Mouse (Mus musculus) right cerebral cortex, adult 2 months (tissue): ENCODE measurements around the gene Gm4450.
"Not testable (repeated sequence)": the region's sequence is repeated elsewhere in the genome, so short reads cannot be mapped to it uniquely, and the experiment has no call there.

Source experiments
- DNase-seq, 2 experiments: peaks; one replicate each; pipeline ENCODE4 v3.0.0; 2021 to 2022; ENCODE audit warnings: low spot score in 2 of 2

Gm4450 gene

DNA sequence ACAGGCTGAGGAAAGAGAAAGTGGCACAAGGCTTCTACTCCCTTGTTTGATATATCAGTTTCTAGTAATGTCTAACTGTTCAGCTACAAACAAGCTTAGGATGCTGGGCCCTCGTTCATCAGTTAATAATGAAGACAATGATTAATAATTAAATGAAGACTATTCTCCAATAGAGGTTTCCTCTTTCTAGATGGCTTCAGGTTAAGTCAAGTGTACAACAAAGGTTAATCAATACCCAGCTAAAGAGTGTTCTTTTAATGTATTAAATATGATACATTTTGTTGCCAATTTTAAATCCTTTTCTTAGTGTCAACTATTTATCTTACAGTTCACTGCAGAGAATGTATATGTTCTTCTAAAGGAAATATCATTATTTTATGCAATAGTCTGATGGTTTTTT, at the start of gene Gm4450:
Gene Gm4450, minus strand, starts transcription at position 101 of the 400 bp plus-strand sequence.
- DNase-seq: not testable (repeated sequence)

DNA sequence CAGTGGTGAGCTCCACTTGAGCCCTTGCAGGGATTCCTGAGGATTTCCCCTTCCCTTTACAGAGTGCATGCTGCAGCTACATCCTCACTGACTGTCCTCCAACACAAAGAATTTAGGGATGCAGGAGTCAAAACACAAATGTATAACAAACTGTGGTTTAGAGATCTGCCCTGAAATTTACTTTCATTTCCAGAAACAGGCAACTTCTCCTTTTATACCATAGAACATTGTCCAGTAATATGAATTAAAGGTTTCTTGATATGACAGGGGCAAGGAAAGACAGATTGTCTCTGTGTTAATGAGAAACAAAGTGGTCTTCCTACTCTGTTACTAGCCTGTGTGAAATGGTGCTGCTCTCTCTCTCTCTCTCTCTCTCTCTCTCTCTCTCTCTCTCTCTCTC, 40.5 kb upstream of the Gm4450 start:
- DNase-seq: not testable (repeated sequence)

DNA sequence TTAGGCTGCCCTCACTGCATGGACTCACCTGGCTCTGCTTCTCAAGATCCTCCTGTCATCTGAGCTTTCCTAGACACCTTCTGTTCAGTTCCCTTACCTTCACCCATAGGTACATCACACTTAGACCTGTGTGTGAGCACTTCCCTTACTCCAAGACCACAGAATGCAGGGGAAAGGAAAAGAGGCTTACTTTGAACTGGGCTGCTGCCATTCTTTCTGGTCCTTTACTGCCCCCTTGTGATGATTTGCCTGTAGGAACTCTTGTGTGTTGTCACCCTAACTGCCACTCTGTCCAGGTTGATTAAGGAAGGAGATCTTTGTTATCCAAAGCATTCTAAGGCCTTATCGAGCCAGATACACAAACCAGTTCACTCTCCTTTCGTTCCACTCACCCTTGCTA, 39.8 kb upstream of the Gm4450 start:
- not testable (repeated sequence) for DNase-seq

DNA sequence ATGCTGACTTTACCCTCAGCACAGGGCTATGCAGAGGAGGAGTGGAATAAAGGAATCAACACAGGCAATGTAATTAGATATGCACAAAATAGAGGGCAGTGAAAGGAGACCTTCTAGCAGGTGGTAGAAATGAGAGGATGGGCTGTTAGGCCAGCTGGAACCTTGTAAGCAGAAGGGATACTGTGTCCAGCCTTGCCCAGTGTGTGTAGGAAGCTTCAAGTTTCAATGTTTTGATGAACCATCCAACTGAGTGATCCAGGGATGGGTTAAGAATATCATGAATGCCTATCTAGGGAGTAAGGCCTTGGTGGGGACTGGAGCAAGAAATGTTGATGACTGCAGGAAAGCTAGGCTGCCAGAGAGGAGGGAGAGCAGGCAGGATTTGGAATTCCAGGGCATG, 38.1 kb upstream of the Gm4450 start:
- not testable (repeated sequence) for DNase-seq

DNA sequence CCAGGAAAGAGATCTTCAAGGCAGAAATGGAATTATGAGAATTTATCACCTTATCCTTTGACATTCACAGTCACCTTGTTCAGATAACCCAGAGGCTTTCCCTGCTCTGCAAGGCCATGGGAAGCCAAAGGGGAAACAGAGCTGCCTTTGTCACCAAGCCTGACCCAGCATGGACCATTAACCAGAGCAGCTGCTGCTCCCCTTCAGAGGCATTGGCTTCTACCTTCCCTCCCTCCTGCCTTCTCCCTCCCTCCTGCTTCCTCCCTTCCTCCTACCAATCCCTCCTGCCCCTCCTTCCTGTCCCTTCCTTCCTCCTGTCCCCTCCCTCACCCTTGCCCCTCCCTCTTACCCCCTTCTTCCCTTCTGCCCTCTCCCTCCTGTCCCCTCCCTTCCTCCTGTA, 37.3 kb upstream of the Gm4450 start:
- not testable (repeated sequence) for DNase-seq

DNA sequence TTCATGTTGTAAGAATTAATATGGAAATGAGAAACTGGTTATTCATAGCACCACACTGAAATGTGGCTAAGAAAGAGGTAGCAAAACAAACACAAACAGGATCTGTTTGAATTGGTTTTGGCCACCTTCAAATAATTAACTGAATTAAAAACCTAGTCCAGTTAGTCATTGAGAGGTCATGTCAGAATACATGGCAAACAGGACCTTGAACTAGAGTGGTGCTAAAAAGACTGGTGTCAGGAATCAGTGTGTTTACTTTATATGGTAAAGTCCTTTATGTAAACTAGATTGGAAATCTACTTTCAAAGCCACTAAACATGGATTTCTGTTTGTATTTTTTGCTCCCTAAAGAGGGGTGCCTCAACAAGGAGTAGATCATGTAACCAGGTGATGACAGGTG, 14.6 kb upstream of the Gm4450 start:
- DNase-seq: not testable (repeated sequence)

DNA sequence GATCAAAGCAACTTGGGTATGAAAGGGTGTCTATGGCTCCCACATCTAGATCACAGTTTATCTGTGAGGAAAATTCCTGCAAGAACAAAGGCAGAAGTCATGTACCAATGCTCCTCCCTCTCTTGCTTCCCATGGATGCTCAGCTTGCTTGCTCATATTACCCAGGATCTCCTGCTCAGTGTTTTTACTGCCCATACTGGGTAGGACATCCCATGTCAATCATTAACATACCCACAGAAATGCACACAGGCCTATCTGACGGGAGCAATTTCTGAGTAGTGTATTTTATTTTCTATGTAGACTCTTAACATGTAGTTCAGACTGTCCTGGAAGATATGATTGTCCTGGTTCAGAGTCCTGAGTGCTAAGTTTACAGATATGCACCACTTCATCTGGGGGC, 14.1 kb upstream of the Gm4450 start:
- not testable (repeated sequence) for DNase-seq

DNA sequence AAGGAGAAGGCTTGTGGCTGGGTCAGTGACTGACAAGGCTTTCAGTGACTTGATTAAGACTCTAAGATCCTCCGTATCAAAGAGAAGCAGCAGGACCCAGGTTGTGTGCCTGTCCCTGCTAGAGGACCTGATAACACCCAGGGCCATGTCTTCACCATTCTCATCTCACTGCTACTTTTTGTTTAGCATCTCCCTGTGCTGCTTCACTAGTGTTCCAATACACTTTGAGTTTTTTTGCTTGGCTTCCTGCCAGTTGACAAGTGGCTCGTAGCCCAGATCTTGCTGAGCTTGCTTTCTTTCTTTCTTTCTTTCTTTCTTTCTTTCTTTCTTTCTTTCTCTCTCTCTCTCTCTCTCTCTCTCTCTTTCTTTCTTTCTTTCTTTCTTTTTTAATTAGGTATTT, 12.4 kb upstream of the Gm4450 start:
- not testable (repeated sequence) for DNase-seq

DNA sequence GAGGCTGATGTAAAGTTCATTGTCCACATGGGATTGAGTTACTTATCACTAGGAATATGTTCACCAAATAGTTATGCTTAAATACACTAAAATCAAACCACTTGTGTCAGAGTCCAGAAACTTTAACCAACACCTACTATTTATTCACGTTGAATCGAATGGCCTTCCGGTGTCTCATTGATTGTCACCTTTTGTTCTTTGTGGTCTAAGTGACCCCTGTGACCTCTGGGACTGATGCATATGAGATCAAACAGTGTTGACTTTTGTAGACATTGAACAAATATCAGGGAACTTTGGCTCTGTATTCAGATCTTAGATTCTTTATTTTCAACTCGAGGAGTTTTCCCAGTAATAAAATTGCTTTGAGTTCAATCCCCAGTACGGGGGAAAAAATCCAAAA, 3.1 kb downstream of the Gm4450 start:
- DNase-seq: not testable (repeated sequence)

DNA sequence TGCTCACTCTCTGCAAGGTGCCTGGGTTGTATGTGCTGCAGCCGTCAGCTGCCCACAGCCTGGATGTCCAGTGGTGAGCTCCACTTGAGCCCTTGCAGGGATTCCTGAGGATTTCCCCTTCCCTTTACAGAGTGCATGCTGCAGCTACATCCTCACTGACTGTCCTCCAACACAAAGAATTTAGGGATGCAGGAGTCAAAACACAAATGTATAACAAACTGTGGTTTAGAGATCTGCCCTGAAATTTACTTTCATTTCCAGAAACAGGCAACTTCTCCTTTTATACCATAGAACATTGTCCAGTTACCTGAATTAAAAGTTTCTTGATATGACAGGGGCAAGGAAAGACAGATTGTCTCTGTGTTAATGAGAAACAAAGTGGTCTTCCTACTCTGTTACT, 13.0 kb downstream of the Gm4450 start:
- DNase-seq: not testable (repeated sequence)

DNA sequence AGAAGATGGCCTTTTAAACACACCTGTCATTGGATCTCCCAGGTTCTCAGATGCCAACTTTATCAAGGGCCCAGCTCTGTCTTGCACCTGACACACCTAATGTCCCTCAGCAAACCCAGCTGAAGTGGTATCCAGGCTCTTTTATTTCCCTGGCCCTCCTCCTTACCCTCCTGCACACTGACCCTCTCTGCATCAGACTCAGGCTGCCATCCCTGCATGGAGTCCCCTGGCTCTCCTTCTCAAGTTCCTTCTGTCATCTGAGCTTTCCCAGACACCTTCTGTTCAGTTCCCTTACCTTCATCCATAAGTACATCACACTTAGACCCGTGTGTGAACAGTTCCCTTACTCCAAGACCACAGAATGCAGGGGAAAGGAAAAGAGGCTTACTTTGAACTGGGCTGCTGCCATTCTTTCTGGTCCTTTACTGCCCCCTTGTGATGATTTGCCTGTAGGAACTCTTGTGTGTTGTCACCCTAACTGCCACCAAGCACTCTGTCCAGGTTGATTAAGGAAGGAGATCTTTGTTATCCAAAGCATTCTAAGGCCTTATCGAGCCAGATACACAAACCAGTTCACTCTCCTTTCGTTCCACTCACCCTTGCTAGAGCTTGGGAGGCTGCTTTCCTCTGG, 13.7 kb downstream of the Gm4450 start:
- DNase-seq: peak in 1 of 2 experiments; percentile 33

DNA sequence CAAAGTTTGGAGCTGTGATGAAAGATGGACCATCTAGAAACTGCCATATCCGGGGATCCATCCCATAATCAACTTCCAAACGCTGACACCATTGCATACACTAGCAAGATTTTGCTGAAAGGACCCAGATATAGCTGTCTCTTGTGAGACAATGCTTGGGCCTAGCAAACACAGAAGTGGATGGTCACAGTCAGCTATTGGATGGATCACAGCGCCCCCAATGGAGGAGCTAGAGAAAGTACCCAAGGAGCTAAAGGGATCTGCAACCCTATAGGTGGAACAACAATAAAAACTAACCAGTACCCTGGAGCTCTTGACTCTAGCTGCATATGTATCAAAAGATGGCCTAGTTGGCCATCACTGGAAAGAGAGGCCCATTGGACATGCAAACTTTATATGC, 14.7 kb downstream of the Gm4450 start:
- DNase-seq: not testable (repeated sequence)

DNA sequence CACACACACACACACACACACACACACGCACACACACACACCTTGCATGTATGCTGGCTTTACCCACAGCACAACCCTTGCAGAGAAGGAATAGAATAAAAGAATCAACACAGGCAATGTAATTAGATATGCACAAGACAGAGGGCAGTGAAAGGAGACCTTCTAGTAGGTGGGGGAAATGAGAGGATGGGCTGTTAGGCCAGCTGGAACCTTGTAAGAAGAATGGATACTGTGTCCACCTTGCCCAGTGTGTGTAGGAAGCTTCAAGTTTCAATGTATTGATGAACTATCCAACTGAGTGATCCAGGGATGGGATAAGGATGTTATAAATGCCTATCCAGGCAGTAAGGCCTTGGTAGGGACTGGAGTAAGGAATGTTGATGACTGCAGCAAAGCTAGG, 21.9 kb downstream of the Gm4450 start:
- DNase-seq: no peak

DNA sequence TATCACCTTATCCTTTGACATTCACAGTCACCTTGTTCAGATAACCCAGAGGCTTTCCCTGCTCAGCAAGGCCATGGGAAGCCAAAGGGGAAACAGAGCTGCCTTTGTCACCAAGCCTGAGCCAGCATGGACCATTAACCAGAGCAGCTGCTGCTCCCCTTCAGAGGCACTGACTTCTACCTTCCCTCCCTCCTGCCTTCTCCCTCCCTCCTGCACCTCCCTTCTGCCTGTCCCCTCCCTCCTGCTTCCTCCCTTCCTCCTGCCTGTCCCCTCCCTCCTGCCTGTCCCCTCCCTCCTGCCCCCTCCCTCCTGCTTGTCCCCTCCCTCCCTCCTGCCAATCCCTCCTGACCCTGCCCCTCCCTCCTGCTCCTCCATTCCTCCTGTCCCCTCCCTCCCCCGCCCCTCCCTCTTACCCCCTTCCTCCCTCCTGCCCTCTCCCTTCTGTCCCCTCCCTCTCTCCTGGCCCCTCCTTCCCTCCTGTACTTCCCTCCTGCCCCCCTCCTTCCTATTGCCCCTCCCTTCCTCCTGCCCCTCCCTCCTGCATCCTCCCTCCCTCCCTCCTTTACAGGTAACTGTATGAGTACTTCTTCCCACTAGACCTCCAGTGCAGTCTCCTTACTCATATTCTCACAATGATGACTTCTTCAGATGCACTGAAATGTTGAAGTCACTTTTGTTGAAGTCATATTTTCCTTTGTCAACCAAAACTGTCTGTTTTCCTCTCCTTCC, 22.7 kb downstream of the Gm4450 start:
- no peak for DNase-seq

DNA sequence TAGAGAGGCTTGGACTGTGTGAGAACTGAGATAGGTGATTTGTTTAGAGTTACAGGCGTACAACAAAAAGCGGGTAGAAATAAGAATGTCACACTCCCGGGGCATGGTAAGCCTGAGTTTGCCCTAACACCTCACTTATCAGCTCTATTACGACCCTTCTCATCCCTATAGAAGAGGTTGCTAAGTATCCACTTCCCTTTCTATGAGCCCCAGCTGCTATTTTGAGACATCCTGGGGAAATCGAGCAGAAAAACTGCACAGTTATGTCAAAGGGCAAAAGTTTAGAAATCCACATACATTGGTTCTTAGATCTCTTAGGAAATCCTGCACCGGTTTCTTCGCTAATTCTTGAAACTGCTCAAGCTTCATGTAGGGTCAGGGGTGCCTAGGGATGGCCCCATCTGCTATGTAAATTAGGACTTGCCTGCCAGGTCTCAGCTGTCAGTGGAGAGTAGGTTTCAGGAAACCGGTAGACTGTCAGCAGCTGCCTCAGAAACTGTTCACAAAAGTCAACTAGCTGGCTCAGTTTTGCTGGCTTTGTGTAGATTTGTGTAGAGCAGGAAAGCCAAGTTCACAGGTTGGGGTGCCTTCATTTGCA, 27.9 kb downstream of the Gm4450 start:
- DNase-seq: no peak

DNA sequence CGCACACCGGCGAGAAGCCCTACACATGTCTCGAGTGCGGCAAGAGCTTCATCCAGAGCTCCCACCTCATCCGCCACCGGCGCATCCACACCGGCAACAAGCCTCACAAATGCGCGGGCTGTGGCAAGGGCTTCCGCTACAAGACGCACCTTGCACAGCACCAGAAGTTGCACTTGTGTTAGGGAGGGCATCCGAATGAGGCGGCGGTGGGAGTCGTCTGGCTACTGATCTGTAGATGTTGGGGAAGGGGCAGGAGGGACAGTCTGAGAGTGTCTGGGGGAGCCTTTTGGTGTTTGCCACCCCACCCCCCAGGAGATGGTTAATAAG, 28.5 kb downstream of the Gm4450 start:
- DNase-seq: no peak

DNA sequence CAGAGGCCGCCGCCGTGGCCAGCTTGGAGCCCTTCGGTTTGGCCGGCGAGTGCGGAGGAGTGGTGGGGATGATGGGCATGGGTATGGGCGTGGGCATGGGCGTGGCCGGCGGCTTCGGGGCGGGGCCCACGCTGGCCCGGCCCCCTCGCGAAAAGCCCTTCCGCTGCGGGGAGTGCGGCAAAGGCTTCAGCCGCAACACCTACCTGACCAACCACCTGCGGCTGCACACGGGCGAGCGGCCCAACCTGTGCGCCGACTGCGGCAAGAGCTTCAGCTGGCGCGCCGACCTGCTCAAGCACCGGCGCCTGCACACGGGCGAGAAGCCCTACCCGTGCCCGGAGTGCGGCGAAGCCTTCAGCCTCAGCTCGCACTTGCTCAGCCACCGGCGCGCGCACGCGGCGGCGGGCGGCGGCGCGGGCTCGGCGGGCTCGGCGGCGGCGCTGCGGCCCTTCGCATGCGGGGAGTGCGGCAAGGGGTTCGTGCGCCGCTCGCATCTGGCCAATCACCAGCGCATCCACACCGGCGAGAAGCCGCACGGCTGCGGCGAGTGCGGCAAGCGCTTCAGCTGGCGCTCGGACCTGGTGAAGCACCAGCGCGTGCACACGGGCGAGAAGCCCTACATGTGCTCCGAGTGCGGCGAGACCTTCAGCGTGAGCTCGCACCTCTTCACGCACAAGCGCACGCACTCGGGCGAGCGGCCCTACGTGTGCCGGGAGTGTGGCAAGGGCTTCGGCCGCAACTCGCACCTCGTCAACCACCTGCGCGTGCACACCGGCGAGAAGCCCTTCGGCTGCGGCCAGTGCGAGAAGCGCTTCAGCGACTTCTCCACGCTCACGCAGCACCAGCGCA, 29.1 kb downstream of the Gm4450 start:
- peak; percentile 81 to 82 for DNase-seq

DNA sequence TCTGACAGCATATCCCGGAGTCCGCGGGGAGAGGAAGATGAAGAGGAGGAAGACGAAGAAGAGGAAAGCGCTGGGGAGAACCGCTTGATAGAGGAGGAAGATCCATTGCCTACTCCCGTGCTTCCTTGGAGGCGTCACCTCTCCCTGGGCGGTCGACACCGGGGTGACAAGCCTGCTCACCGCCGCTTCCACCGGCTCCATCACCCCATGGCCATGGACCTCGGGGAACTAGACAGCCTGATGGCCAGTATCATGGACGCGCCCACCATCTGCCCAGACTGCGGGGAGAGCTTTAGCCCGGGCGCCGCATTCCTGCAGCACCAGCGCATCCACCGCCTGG, 29.7 kb downstream of the Gm4450 start:
- no peak for DNase-seq

DNA sequence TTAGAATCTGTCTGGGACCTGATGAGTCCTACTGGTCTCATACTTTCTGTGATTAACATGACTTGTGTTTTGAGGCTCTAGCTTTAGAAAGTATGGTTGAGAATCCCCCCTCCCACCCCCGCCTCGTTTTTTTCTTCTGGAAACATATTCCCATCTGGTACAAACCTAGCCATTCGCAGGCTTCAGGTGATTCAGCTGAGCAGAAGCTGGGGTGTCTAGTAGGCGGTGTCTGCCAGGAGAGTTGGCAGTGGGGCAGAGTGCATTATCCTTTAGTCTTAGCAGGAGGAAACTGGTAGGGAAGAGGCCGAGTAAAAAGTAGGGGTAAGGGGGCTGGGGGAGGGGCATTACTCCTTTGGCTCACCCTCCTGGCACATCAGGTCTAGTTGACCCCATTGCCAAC, 30.2 kb downstream of the Gm4450 start:
- DNase-seq: peak in 1 of 2 experiments; percentile 50

DNA sequence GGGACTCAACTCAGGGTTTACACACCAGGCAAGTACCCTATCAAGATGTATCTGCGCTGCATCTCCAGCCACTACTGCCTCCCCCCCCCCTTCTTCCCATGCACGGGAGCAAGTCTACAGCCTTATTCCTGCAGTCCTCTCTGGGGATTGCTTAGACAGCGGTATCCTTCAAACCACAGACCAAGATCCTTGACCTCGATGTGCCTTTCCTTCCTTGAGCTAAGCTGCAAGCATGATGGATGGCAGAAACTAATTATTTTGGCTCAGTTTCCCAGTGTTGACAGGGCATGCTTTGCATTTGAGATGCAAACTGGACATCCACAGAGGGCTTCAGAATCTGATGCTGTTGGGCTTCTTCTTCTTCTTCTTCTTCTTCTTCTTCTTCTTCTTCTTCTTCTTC, 34.0 kb downstream of the Gm4450 start:
- DNase-seq: no peak

DNA sequence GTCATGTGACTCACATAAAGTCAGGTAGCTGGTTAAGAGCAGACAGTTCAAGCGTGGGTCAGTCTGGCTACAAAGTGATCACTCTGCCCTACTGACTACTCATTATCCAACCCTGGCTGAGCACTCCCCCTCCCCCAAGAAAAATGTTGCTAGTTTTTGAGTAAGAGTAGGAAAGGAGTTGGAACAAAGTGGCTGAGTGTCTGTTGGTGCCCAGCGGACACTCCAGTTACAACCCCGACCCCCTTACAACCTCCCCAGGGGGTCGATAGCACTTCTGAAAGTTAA, 37.2 kb downstream of the Gm4450 start:
- DNase-seq: no peak

DNA sequence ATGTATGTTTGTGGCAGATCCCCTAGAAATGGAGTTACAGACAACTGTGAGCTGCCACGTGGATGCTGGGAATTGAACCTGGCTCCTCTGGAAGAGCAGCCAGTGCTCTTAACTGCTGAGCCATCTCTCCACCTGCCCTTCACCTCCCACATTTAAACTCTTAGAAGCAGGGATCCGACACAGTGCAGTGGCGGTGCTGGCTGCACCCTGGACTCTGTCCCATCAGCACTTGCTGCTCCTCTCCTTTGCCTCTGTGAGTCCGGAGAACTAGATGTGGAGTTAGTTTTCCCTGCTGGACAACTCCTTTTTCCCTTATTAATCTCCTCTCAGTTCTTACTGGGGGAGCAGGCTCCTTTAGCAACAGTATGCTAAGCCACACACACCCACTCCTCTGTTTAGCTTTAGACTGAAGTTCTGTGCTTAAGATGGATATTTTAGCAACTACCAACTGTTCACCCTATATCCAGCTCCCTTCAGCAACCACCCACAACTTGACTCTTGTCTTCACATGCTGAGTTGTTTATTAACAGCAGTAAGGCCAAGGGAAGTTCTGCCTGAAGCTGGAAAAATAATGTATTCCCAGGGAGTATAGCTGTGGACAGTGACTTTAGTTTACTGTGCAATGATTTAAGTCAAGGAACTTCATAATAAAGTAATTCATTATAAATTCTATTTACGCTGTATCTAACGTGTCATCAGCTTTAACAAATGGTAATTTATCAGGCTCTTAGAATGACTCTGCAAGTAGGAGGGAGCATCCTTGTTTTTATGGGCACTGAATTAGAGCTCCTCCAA, 37.7 kb downstream of the Gm4450 start:
- DNase-seq: no peak
